Mouse (Mus musculus) bone marrow macrophage, adult 2 months (primary cell): ENCODE measurements around the gene Aph1a. TPM values are rescaled to one million over a fixed set of nuclear protein-coding genes. Genes with fewer than 3 reads are reported as not detected.

Source experiments
- H3K27ac ChIP-seq: 2 replicates; pipeline ENCODE4 v1.5.1; 2012; ENCODE audit warnings: low read depth, low read length; ENCODE audit not compliant: insufficient read depth
- H3K4me1 ChIP-seq: 2 replicates; pipeline ENCODE4 v1.6.1; 2012; ENCODE audit warnings: low read length; ENCODE audit not compliant: control insufficient read depth, insufficient read depth
- H3K4me3 ChIP-seq: 2 replicates; pipeline ENCODE4 v1.5.1; 2012; ENCODE audit warnings: mild to moderate bottlenecking, low read length, moderate library complexity; ENCODE audit not compliant: insufficient read depth
- CTCF ChIP-seq: IDR thresholded peaks from 2 replicates; pipeline ENCODE4 v1.5.1; 2012; ENCODE audit warnings: low read depth, mild to moderate bottlenecking, low read length, moderate library complexity
- POLR2A ChIP-seq: IDR thresholded peaks from 2 replicates; pipeline ENCODE4 v1.6.1; 2012; ENCODE audit warnings: mild to moderate bottlenecking, low read depth, low read length, borderline replicate concordance
- polyA plus RNA-seq: library from polyadenylated mRNA; stranded (reverse); fragments of >200 nt; gene quantifications from 2 replicates; pipeline ENCODE4 v1.2.4, GENCODE M21; 2012; ENCODE audit not compliant: missing spikeins, insufficient read depth, insufficient read length

Gene Aph1a
- polyA plus RNA-seq, 1 experiment, result 116 TPM

DNA sequence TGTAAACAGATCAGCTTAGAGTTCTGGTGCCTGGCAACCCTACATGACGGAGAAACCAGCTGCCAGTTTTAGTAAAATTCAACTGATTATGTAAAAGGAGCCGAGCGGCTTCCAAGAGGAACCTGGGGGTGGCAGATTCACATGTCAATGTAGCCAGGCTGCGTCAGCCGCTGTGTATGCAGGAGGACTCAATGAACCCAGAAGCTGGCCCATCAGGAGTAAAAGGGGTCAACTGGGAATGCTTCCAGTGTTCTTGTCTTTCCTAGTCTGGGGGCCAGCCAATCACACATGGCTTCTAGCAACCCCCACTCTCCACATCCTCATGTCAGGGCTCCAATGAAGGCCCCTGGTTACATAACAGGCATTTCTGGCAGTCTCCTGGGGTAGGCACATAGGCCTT, 28.7 kb upstream of the Aph1a start:
- Histone ChIP-seq H3K4me3 (no peak overlapping the region), H3K4me1 (no peaks in the 10 kb centered on the region), H3K27ac (no peak overlapping the region)
- TF ChIP-seq CTCF, result no peak

- H3K4me3 ChIP-seq, result no peak overlapping the region
- TF ChIP-seq CTCF (no peak), POLR2A (no peak)
- H3K4me1 ChIP-seq, result peaks cover 3% of the 10 kb centered on the region; the same call in 1 of the 2 replicates
- no peak overlapping the region for H3K27ac ChIP-seq
These were observed 28.2 kb upstream of the Aph1a start for GRCm38 (mm10) chr3:95865571-95865970.

DNA sequence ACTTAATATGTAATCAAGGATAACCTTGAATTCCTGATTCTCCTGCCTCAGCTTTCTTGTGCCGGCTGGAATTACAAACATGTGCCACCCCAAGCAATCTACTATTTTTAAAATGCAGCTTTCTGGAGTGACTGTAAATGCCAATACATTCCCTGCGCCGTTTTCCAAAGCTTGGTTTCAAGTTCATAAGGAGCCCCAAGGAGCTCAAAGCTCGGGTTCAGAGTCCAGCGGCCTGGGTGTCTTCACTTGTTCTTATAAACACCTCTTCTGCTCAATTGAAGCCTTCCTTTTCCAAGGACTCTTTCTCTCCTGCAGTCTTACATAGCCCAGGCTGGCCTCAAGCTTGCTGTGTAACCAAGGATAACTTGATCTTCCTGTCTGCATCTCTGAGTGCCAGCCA, 27.7 kb upstream of the Aph1a start:
- no peak for TF ChIP-seq POLR2A
- Histone ChIP-seq H3K4me3 (no peak overlapping the region), H3K27ac (no peak overlapping the region), H3K4me1 (peaks cover 3% of the 10 kb centered on the region; the same call in 1 of the 2 replicates)

GRCm38 (mm10) chr3:95867408-95867807, 26.4 kb upstream of the Aph1a start:
- Histone ChIP-seq H3K27ac (no peak overlapping the region), H3K4me1 (peaks cover 7% of the 10 kb centered on the region; the same call in 1 of the 2 replicates), H3K4me3 (no peak overlapping the region)
- no peak for TF ChIP-seq CTCF
- no peak for TF ChIP-seq POLR2A

DNA sequence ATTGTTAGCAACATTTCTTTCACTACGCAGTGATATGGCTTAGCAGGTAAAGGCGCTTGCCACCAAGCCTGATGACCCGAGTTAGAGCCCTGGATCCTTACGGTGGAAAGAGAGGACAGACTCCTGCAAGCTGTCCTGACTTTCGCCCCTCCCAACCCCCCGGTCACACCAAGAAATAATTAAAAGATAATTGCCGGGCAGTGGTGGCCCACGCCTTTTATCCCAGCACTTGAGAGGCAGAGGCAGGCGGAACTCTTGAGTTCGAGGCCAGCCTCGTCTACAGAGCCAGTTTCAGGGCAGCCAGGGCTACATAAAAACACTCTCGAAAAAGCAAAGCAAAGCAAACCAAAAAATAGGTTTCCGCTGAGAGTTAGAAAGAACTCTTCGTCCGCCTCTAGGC, 22.8 kb upstream of the Aph1a start:
- H3K27ac ChIP-seq, result peak overlapping the region; percentile 44
- no peak for TF ChIP-seq POLR2A
- TF ChIP-seq CTCF, result no peak
- peaks cover 7% of the 10 kb centered on the region; the same call in 1 of the 2 replicates for H3K4me1 ChIP-seq
- H3K4me3 ChIP-seq, result peak overlapping the region; percentile 57

DNA sequence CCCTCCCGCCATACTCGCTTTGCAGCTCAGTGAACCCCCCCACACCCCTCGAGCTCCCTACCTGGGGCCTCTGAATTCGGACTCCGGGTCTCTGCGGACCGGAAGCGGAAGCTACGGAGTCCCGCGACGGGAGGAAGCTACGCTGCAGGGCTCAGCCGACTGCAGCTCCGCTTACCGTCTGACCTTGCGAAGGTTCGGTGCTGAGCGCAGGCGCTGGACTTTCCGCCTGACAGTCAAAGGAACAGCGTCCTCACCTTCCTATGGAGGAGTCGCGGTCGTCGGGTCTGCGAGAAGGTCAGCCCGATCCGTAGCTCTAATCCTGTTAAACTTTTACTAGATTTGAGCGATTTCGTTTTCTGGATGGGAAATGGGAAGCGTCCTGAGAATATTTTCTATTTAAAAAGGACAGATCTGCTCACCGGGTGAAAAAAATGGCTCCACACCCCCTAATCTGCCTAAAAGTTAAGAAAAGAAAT, 22.3 kb upstream of the Aph1a start, which contains the start of gene Mrps21:
Mrps21 (minus strand) TSS at position 128 of the 476 bp plus-strand sequence.
- peaks cover 7% of the 10 kb centered on the region; the same call in 1 of the 2 replicates for H3K4me1 ChIP-seq
- peak within 1 kb of the TSS; percentile 69 for H3K27ac ChIP-seq
- peak within 1 kb of the TSS; percentile 57 for H3K4me3 ChIP-seq
- TF ChIP-seq CTCF (no peak), POLR2A (no peak; the same call in 1 of the 2 replicates)

- Histone ChIP-seq H3K4me3 (peak overlapping the region; percentile 55), H3K4me1 (peaks cover 7% of the 10 kb centered on the region; the same call in 1 of the 2 replicates), H3K27ac (no peak overlapping the region)
- TF ChIP-seq CTCF, result no peak
These were observed 21.7 kb upstream of the Aph1a start for GRCm38 (mm10) chr3:95872048-95872447.

GRCm38 (mm10) chr3:95879063-95879462, 14.7 kb upstream of the Aph1a start:
- no peak overlapping the region for H3K27ac ChIP-seq
- H3K4me1 ChIP-seq, result no peaks in the 10 kb centered on the region
- H3K4me3 ChIP-seq, result no peak overlapping the region
- TF ChIP-seq POLR2A (no peak), CTCF (no peak)

DNA sequence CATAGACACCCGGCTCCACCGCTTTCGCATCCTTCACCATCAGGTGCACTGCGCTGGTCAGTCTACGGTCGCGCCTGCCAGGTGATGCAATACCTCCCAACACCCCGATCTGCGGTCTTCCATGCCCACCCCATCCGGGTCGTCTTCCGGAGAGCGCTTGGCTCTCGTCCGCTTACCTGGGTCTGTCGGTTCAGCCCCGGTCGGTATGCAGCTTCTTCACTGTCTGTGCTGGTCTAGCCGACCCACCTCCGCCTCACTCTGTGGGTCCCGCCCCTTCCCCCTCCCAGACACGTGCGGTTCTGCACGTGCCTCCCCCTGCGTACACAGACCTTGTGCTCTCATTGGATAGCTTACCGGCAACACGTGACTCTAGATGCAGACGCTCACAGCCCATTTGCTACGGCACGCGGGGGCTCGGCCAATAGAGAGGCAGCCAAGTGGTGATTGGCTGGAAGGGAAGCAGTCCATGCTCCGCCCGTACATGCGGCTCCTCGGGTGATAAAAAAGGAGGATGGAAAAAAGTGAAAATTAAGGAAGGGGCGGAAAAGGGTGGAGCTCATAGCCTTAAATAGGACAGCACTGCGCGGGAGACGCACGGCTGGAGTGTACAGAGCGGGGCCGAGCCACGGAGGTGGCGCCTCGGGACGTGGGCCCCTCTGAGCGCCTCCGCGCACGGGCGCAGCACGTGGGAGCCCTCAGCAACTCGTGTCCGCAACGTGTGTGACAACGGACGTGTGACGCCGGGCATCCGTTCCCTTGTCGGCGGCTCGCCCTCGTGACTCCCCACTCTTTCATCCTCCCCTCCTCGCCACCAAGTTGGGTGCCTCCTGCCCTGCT, 11.6 kb upstream of the Aph1a start, which contains the start of gene Ciart:
Ciart (minus strand) TSS at position 273 of the 837 bp plus-strand sequence.
- peak within 1 kb of the TSS; percentile 25 for H3K27ac ChIP-seq
- H3K4me3 ChIP-seq, result peak within 1 kb of the TSS; percentile 75
- no peaks in the 10 kb centered on the region for H3K4me1 ChIP-seq
- TF ChIP-seq CTCF (no peak), POLR2A (no peak)

DNA sequence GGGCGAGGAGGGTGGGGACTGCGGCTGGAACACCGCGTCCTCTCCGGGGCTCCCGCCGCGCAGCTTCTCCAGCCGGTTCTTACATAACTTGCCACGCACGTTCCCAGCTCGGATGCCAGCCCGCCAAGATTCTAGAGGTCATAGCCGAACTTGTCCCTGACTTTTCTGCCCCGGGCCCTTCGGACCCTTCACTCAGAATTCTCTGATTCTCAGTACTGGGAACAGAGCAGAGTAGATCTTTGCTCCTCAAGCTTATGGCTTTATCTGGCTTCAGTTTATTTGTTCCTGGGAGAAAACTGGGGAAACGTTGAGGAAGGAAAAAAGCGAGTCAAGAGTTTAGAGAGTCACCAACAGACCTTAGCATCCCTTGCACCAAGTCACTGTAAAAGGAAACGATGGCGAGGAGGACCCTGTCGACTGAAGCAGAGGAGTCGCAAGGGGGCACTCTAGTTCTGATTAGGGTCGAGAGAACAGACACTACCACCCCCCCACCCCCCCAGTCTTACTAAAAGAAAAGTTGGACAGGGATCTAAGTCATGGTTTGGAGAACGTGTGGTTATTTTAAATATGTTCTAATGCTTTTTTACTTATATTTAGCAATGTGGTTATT, 10.8 kb upstream of the Aph1a start:
- H3K27ac ChIP-seq, result peak overlapping the region; percentile 25
- TF ChIP-seq CTCF, result peak; percentile 45
- TF ChIP-seq POLR2A, result no peak
- peaks cover 2% of the 10 kb centered on the region for H3K4me1 ChIP-seq
- peak overlapping the region; percentile 75 for H3K4me3 ChIP-seq
